Mouse (Mus musculus): ENCODE results near the gene Twistnb. TPM values are rescaled to one million over a fixed set of nuclear protein-coding genes. Genes with fewer than 3 reads are reported as not detected.

The Twistnb gene
- total RNA-seq (2014; fragmentation: Nextera tagmentation) (30.8 and 35.3 TPM in 2 replicates), total RNA-seq (2017) (55.1 and 67.3 TPM in 2 replicates)

- peak; percentile 87 for ATAC-seq (replicated peaks; ENCODE audit: poor library complexity, severe bottlenecking)
These were observed at the start of gene Twistnb for GRCm38 (mm10) chr12:33429387-33430160. TSS of gene Twistnb (plus strand) at chr12:33429635.

DNA sequence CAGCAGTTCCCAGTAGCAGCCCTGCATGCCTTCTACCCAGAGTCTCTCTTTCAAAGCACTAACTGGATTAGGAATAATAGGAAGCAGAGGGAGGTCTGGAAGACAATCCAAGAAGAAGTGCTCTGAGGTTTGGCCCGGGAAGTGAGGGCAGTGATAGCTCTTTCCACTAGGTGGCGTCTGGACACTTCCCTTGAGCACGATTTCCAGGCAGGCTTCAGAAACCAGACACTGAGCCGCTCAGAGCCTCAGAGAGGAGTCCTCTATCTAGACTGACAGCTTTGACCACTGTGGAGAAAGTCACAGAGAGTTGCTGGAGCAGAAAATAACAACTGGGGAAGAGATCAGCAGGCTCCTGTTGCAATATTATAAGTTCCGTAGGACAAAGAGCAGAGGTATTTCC, 40.6 kb upstream of the Twistnb start:
- ATAC-seq (replicated peaks; ENCODE audit: poor library complexity, severe bottlenecking), result peak; percentile 94

- ATAC-seq (replicated peaks; ENCODE audit: poor library complexity, severe bottlenecking), result no peak
These were observed 38.4 kb upstream of the Twistnb start for GRCm38 (mm10) chr12:33390844-33391560.

DNA sequence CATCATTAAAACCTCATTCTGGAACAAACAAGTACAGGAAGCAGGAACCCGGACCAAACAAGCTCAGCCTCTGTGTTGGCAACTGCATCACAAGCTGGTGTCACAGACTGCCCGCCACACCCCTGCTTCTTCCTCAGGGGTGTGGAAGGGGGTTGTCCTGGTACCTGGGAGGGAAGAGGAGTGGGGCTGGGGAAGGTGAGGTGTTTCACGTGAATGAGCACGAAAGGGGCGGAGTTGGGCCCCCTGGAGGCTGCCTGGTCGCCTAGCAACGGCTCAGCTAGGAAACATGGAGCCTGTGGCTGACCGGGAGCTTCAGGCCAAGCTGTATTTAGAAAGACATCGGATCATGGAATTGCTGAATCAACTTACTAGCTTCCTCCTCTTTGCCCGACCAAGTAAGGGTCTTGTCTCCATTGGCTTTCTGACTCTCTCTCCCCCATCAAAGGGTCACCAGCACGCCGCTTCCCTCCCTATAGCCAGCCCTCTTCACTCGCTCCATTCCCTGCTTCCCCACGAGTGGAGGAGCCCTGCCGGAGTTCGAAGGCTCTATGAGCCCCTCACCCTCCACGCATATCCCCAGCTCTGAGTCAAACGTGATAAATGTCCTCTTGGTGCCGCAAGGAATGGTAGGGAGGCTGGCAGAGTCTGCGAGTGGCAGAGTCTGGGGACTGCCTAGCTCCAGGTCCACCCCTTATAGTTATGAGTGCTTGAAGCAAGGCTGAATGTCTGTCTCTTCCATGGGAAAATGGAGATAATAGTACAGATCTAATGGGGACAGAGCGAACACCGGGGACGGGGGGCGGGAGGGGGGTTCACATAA, 34.4 kb upstream of the Twistnb start, which contains the start of gene Efcab10:
Gene Efcab10 (plus strand): TSS at position 51 of the 820 bp plus-strand sequence.
- no peak for ATAC-seq (replicated peaks; ENCODE audit: poor library complexity, severe bottlenecking)

DNA sequence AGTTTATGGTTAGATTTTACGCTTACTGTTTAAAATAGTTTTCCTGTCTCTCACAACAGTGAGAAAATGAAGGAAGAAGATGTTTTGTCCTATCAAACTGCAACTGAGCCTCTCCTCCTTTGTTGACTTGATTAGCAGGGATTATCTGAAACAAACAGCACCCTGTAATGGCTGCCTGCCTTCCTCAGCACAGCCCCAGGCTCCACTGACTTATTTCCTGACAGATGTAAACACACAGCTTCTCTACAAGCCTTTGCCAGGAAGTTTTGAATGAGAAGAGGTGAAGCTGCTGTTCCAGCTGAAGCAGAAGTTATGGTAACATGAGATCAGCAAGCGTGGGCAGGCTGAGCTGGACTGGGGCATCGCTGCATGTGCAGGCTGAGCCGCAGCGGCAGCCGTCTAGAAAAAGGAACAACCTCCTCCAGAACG, 26.2 kb upstream of the Twistnb start:
- peak; percentile 25 for ATAC-seq (replicated peaks; ENCODE audit: poor library complexity, severe bottlenecking)

DNA sequence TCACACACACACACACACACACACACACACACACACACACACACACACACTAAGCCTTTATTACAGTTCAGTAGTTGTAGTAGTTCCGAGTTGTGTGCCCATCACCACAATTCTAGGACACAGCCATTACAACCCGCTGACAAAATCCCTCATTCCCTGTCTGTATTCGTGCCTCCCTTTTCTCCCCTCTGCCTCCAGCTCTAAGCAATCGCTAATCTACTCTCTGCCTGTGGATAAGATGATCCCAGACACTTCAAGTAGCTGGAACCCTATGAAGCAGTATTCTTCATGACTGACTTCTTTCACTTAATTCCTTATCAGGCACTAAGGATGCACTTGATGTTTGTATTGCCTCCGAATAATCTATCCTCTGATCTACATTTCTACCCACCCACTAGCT, 24.4 kb upstream of the Twistnb start:
- no peak for ATAC-seq (replicated peaks; ENCODE audit: poor library complexity, severe bottlenecking)

DNA sequence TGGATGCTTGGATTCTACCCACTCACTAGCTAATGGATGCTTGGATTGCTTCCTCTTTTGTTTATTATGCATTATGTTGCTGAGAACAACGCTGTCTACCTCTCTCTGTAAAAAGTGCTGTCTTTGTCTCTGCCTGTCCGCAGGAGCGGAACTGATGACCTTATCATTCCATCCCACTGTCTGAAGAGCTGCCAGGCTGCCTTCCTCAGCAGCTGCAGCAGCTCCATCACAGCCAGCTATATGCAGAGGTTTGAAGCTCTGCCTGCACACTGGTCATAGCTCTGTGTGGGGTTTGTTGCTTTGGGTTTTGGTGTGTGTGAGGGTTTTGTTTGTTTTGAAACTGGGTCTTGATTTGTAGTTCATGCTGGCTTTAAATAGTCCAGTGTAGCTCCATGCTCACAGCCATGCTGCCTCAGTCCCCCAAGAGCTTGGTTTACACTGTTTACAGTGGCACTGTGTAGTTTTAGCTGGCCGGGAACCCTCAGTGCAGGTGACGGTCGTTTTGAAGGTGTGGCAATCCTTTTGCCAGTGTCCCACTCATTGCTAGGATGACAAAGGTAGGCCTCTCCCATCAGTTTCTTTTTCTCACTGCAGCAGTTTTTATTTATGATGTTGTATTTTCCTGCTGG, 23.9 kb upstream of the Twistnb start:
- ATAC-seq (replicated peaks; ENCODE audit: poor library complexity, severe bottlenecking), result no peak

DNA sequence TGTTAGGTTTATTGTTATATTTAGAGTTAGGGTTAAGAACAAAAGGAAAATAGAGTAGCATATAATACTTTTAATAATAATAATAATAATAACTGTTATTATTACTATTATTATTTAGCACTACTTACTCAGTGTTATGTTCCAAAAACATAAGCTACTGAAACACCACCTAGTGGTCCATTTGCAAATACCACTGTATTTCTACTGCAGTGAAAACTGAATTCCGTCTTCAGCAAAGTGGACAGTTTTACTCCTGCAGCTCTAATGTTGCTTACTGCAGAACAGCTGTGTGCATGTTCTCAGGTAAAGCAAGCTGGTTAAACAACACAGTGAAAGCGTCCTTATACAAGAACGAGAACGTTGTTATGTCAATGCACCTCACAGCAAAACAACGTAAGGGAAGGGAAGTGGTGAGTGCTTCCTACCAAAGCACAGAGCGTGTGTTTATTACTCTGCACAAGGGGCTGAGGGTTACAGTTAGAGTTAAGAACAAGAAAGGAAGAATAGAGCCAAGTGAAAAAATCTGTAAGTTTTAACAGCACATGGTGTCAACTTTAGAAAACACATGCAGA, 17.8 kb upstream of the Twistnb start:
- no peak; the same call in 1 of the 2 replicates for ATAC-seq (replicated peaks; ENCODE audit: poor library complexity, severe bottlenecking)

- ATAC-seq (replicated peaks; ENCODE audit: poor library complexity, severe bottlenecking), result peak; percentile 55
These were observed 5.1 kb upstream of the Twistnb start for GRCm38 (mm10) chr12:33424329-33424728.

DNA sequence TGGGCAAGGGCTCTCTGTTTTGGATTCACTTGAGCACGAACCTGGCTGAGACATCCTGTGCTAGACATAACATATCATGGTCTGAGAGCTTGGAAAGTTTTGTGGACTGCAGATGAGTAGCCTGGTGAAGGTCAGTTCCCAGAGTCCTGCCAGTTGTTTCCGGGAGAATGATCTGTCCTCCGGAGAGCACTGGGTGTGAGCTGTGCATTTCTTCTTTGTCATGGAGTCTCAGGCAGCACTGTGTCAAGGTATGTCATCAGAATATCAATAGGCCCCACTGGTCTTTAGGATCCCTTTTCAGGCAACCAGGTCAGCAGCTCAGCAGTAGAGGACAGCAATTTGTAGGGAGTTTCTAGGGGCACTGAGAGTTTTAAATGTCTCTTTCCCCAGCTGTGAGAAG, 2.1 kb upstream of the Twistnb start:
- no peak for ATAC-seq (replicated peaks; ENCODE audit: poor library complexity, severe bottlenecking)

DNA sequence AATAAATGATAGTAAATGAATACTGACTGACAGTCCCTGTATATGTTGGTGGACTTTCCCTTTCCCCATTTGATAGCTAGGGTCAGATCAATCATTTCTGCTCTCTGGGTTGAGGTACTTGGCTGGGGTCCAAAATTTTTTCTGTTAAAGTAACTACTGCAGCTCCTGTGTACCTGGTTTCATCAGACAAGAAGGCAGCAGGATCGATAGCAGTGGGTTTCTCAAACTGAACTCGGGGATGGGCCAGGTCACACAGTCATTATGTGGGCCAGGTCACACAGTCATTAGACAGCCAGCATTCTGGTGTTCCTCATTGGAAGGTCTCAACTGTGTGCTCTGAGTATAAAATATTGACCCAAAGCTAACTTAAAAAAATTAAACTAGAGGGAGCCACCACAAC, 1.7 kb upstream of the Twistnb start:
- no peak for ATAC-seq (replicated peaks; ENCODE audit: poor library complexity, severe bottlenecking)

DNA sequence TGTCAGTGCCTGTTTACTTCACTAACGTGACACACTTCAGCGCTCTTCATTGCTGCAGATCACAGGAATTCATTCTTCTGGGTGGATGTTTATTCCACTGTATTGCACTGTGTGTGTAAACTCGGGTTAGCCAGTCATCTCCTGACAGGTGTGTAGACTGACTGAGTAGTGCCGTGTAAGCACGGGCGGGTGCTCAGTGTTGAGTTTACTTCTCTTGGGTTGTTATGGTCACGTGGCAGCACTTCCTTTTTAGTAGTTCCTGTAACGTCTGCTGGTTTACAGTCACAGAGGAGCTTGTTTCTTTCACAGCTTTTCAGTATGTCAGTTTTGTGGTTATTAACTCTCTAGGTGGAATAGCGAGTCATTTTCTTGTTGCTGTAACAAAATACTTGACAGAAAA, 4.4 kb downstream of the Twistnb start:
- ATAC-seq (replicated peaks; ENCODE audit: poor library complexity, severe bottlenecking), result peak; percentile 72

DNA sequence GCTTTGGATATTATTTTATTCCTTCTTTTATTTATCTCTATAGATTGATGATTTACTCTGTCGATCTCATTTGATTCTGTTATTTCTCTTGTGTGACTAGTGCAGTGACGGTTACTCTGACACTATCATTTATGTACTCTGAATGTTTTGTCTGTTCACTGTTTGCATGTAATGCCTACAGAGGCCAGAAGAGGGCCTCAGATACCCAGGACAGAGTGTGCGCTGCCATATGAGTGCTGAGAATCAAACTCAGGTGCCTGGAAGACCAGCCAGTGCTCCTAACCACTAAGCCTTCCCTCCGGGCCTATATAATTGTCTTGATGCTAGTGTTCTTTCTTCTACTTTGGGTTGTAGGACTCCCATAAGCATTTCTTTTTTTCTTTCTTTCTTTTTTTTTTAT, 5.3 kb downstream of the Twistnb start:
- ATAC-seq (replicated peaks; ENCODE audit: poor library complexity, severe bottlenecking), result peak; percentile 44

DNA sequence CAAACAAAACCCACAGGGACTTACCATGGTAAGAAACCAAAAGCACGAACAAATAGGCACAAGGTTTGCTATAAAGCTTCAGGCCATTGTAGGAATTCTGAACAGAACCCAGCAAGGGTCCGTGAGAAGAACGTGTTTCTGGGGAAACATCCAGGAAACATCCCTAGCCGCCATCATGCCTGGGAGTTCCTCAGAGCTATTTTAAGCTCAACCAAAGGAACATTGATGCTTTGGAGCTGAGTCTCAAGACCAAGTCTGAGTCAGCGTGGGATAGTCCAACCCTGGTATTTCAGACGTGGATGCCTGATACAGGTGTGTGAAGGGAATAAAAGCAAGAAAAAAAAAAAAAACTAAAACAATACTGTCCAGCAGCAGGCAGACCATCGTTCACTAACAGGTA, 26.0 kb downstream of the Twistnb start:
- ATAC-seq (replicated peaks; ENCODE audit: poor library complexity, severe bottlenecking), result no peak

DNA sequence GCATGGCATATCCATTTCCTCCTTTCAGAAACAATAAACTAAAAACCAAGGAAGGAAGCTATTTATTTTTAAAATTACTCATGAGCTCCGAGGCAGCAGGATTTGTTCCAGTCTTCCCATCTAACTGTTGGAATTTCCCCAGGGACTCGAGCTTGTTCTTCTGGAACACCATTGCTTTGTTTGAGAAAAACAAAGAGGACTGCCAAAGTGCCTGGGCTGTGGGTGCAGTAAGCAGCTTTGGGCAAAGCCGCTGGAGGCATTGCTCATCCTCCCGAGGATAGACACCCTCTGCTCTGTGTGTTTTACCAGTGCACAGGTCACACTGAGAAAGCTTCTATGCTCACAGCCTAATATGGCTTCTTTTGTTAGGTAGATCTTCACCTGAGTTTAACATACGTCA, 26.8 kb downstream of the Twistnb start:
- no peak for ATAC-seq (replicated peaks; ENCODE audit: poor library complexity, severe bottlenecking)

DNA sequence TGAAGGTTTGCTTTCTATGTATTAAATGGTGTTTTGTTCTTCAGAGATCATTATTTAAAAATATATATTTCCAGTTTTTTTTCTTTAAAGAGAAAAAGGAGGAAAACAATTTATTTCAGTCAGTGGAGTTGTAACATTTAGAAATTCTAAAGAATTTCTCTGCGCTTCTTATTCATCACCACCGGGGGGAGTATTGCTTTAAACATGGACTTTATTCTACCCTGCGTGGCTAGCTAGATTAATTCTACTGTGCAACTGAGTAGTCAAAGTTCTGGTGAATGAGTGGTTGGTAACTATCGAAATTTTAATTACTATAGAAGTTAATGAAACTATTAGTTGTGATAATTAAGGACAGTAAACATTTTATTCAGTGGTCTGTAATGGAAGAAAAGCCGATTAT, 51.5 kb downstream of the Twistnb start:
- no peak for ATAC-seq (replicated peaks; ENCODE audit: poor library complexity, severe bottlenecking)

DNA sequence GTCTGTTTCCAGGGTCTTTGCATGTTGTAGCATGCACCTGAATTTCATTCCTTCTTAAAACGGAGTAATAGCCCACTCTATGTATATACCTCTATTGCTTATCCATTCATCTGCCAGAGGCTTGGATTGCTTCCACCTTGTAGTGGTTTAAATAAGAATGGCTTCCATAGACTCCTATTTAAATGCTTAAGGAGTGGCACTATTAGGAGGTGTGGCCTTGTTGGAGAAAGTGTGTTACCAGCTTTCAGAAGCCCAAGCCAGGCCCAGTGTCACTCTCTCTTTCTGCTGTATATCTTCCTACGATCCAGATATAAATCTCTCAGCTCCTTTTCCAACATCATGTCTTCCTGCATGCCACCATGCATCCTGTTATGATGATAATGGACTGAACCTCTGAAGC, 53.5 kb downstream of the Twistnb start:
- ATAC-seq (replicated peaks; ENCODE audit: poor library complexity, severe bottlenecking), result no peak
